In the genomic region with DNA sequence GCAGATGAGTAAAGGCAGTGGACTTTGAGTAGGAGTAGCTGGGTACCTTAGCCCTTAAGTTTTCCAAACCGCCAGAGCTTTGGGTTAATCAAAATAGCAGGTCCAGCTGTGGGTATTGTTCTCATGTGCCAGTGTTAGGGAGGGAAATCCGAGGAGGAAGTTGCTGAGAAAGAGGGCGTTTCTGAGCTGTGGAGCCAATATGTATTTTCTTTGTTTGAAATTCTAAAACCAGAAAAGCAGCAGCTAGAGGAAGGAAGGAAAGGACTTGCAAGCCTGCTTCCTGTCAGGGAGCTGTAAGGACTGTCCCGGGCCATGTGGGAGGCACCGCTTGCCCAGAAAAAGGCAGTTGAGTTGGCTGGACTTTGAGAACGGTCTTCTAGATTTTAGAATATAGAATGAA, we compare ENCODE assay signal across 8 mouse cellular contexts. TPM values are rescaled to one million over a fixed set of nuclear protein-coding genes. Genes with fewer than 3 reads are reported as not detected.
A peak's percentile ranks its signal among the peaks of the same experiment; 100 is the strongest.
DNase-seq lines count a peak whose midpoint lies in the region; ATAC-seq and TF ChIP-seq lines count a peak whose summit lies in the region.

No protein-coding gene starts in this region.

- H3K9ac ChIP-seq in embryonic facial prominence, embryonic 12.5 days: peak overlapping the region; percentile 93

- intact Hi-C loops in heart, postnatal 14 days (cut with DNase I): loop anchor here (5.0 kb wide), 1 partner anchor 40 kb away; no protein-coding TSS in a partner anchor

- peaks cover 12% of the 10 kb centered on the region for H3K4me1 ChIP-seq in embryonic facial prominence, embryonic 12.5 days
- H3K4me1 ChIP-seq in midbrain, embryonic 10.5 days: peaks cover 32% of the 10 kb centered on the region

- WGBS in embryonic facial prominence, embryonic 12.5 days: 18% methylated on average over 6 of the region's 6 CpGs
- WGBS in midbrain, embryonic 10.5 days: 39% methylated on average over 6 of the region's 6 CpGs

- H3K9me3 ChIP-seq in embryonic facial prominence, embryonic 12.5 days: no peaks in the 10 kb centered on the region
- peaks cover 6% of the 10 kb centered on the region; the same call in 1 of the 2 replicates for H3K9me3 ChIP-seq in midbrain, embryonic 10.5 days (replicated peaks)

- H3K4me3 ChIP-seq in layer of hippocampus, adult 2 months: peak overlapping the region; percentile 97
- H3K4me3 ChIP-seq in embryonic facial prominence, embryonic 12.5 days: peak overlapping the region; percentile 94
- H3K4me3 ChIP-seq in midbrain, embryonic 10.5 days: peak overlapping the region; percentile 97

- no peaks in the 10 kb centered on the region for H3K27me3 ChIP-seq in embryonic facial prominence, embryonic 12.5 days
- H3K27me3 ChIP-seq in midbrain, embryonic 10.5 days (ENCODE audit: low read depth, poor library complexity, severe bottlenecking): no peaks in the 10 kb centered on the region

- H3K36me3 ChIP-seq in embryonic facial prominence, embryonic 12.5 days: peaks cover 12% of the 10 kb centered on the region; the same call in 1 of the 2 replicates
- H3K36me3 ChIP-seq in midbrain, embryonic 10.5 days: peaks cover 16% of the 10 kb centered on the region

- no peak for DNase-seq in layer of hippocampus, adult 2 months (ENCODE audit: low spot score in 2 of 2)
- DNase-seq in layer of hippocampus, postnatal 36 days: no peak
- peak; percentile 55 to 60 for DNase-seq in heart, postnatal 14 days
- DNase-seq in kidney, postnatal 4 days: peak; percentile 57 to 73
- DNase-seq in midbrain, embryonic 10.5 days (ENCODE audit: low spot score): no peak
- DNase-seq in thymus, postnatal 4 days: peak; percentile 55
- no peak for DNase-seq in right cerebral cortex, postnatal 10 days (ENCODE audit: low spot score in 2 of 2)

- ATAC-seq in embryonic facial prominence, embryonic 12.5 days (ENCODE audit: insufficient number of reproducible peaks, insufficient read depth, low FRiP score, low TSS enrichment): no peak

- TF ChIP-seq CTCF in layer of hippocampus, adult 2 months (conservative IDR thresholded peaks at IDR 0.05): no peak

- H3K27ac ChIP-seq in layer of hippocampus, adult 2 months: peak overlapping the region; percentile 96
- H3K27ac ChIP-seq in embryonic facial prominence, embryonic 12.5 days: peak overlapping the region; percentile 87
- peak overlapping the region; percentile 95 for H3K27ac ChIP-seq in midbrain, embryonic 10.5 days (replicated peaks)

- peak overlapping the region; percentile 79 for H3K4me2 ChIP-seq in embryonic facial prominence, embryonic 12.5 days (replicated peaks)

RNA-seq across cellular contexts. Expression of gene Wasf2, which starts 1.7 kb away (rescaled TPM):
- total RNA-seq in layer of hippocampus, adult 2 months (2021): 10 to 100 TPM; 32.0 to 33.1 TPM
- 10 to 100 TPM; 28.7 to 32.8 TPM for total RNA-seq in layer of hippocampus, postnatal 36 days (2021)
- polyA plus RNA-seq in embryonic facial prominence, embryonic 12.5 days (2016; fragmentation: Nextera tagmentation; extraction: Ambion mirVana): 78.8 and 88.4 TPM in 2 replicates
- total RNA-seq in heart, postnatal 14 days (2021): 100 to 1,000 TPM; 133 to 135 TPM
- polyA plus RNA-seq in midbrain, embryonic 10.5 days (2016; fragmentation: Nextera tagmentation; extraction: Ambion mirVana): 48.3 and 50.3 TPM in 2 replicates

Comparison
In these comparisons a context has a peak if more than half of its experiments do, and no peak if none do; other contexts are left out.
1. DNase-seq: peak in heart, postnatal 14 days (2 of 2), kidney, postnatal 4 days (2 of 2) and thymus, postnatal 4 days (single experiment); none in layer of hippocampus, adult 2 months (0 of 2), layer of hippocampus, postnatal 36 days (0 of 2), midbrain, embryonic 10.5 days (single experiment) and right cerebral cortex, postnatal 10 days (0 of 2).
2. Peak in every context shown above with its lines, with median percentiles within 50 percentile points of each other: H3K27ac ChIP-seq and H3K4me3 ChIP-seq.